Mouse (Mus musculus) liver, adult 2 months (tissue): ENCODE results near the gene Obscn.

Experiments used
- CTCF ChIP-seq: fragments of 200-500 bp; IDR thresholded peaks from 2 replicates; pipeline ENCODE4 v1.5.1; 2011; ENCODE audit warnings: low read depth, low read length, control low read depth
- POLR2A ChIP-seq: fragments of 200-500 bp; IDR thresholded peaks from 2 replicates; pipeline ENCODE4 v1.6.1; 2011; ENCODE audit warnings: low read length, control low read depth; ENCODE audit not compliant: insufficient read depth; ENCODE audit errors: extremely low read depth

DNA sequence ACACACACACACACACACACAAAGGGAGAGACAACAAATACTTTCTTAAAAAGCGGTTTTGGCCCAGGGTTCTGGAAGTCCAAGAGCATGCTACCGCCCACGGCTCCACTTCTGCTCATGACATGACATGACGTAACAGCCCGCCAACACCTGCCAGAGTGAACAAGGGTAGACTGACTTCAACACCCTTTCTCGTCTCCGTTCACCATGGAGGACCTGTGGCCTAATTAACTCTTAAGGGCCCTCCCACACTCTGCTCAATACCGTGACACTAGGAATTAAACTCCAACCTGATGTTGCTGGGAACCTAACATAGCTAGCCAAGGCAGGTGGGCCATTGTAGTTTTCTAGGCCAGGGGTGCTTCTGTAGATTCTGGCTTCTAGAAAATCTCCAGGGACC, 167.2 kb downstream of the Obscn start:
- TF ChIP-seq POLR2A (no peak), CTCF (no peak)
